Mouse (Mus musculus): ENCODE measurements around the gene Smim15.

GRCm38 (mm10) chr13:108013839-108014238 lies 30.4 kb upstream of the Smim15 start:
- TF ChIP-seq CTCF (IDR thresholded peaks at IDR 0.05; ENCODE audit: low read depth, low read length) = no peak
- no peak for TF ChIP-seq POLR2A (IDR thresholded peaks at IDR 0.05; ENCODE audit: borderline replicate concordance, low read depth, low read length)
